Mouse (Mus musculus): ENCODE data around the gene Pvr. TPM values are rescaled to one million over a fixed set of nuclear protein-coding genes. Genes with fewer than 3 reads are reported as not detected.
"Not testable (repeated sequence)": the region's sequence is repeated elsewhere in the genome, so short reads cannot be mapped to it uniquely, and the experiment has no call there.

Gene Pvr
- total RNA-seq, 2 experiments from 2014 or later, result 20.0 to 25.6 TPM

DNA sequence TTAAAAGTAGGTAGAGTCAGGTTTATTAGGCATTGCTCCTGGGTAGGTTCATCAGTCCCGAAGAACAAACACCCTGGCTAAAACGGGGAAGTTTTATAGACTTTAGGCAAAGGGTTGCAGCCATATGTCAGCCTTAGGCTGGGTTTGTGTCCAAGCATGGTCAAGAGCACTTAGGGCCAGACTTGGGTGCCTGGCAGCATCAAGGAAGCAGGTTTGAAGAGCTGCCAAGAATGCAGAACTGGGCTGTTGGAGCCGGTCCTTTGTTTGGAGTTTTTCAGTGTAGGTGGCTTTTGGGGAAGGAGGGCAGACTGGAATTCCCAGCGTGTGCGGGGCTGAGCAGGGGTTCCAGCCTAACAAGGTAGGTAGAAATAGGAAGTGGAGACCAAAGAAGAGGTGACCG lies 15.0 kb upstream of the Pvr start:
- intact Hi-C loops (cut with DNase I), result no loop called here
- DNase-seq, result peak; percentile 27 to 45

DNA sequence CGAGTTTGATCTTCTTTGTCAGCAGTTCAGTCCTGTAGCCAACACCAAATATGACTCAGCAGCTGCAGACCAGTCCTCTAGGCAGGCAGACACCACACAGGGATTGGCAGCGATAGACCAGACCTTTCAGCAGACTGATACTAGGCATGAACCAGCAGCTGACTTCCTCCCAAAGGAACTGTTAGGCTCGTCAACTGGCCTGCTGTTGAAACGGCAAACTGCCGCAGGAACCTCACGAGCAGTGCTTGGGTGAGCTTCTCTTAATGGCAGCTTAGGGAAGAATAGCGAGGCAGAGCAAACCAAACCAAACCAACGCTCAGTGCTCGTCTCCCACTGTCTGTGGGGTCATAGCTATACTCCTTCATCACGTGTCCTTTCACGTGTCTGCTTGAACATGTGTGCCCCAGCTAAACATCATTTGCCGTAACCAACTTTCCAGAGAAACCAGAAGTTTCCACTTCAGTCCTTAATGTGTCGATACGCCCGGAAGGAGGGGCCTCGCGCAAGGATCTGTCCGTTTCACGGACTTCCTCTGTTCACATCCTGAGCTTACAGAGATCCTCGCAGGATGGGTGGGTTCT lies 14.3 kb upstream of the Pvr start:
- DNase-seq, result peak; percentile 39 to 47
- intact Hi-C loops (cut with DNase I), result no loop called here

DNA sequence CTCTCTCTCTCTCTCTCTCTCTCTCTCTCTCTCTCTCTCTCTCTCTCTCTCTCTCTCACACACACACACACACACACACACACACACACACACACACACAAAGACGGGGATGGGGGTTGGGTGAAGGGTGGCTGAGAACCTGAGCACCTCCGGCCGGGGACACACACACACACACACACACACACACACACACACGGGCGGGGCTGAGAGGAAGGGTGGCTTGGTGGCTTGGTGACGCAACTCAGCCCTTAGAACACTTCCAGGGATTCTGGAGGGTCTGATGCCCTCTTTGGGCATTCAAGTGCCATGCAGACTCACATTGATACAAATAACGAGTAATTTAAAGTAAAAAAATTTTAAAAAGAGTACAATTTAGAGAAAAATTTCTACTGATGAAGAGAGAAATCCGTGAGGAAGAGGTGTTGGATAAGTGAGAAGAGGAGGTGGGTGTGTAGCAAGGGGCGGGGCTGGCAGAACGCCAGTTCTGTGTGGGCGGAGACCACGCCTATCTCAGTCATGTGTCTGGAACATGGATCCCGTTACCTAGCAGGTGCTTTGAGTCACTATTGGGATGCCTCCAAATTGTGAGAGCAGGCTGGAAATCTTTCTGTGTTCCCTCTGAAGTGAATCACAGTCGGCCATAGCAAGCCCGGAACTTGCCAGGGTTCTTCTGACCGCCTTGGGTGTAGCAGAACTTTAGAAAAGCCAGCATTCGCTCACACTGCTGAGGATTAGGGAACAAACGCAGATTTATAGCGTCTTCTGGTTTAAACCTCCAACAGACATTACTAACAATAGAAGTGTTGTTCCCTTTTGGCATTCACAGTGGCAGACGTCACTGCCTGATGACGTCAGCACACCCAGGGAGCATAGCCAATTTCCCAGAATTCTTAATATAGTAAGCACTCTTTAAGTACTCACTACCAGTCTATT lies 12.2 kb upstream of the Pvr start:
- intact Hi-C loops (cut with DNase I), result no loop called here
- peak; percentile 78 to 83 for DNase-seq

DNA sequence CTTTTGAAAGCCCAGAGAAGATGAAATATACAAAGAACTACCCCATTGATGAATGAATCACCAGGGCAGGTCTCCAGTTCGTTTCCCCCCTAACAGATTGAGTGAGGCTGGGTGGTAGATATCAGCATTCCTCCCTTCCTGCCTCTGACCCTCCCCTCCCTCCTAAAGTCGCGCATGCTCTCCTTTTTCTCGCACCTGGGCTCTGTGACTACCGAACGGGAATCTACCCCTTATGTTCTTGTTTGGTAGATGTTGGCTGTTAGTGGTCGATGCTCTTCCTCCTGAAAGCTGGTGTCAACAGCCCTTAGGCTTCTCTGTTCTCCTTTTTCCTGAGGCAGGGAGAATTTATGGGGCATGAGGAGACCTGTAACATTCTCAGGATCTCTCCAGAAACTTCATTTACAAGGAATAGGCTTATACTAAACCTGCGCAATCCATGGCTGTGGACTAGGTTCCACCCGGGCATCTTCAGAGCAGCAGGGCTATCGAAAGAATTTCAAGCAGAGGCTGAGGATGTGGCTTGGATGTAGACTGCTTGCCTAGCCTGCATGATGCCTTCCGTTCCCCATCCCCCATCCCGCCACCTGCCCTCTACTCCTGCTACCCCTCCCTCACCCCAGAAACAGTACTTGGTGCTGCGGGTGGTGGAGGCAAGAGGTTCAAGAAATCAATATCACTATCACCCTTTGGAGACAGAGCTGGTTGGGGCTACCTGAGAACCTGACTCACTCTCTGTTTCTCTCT lies 11.3 kb upstream of the Pvr start:
- DNase-seq, result no peak
- intact Hi-C loops (cut with DNase I), result no loop called here

DNA sequence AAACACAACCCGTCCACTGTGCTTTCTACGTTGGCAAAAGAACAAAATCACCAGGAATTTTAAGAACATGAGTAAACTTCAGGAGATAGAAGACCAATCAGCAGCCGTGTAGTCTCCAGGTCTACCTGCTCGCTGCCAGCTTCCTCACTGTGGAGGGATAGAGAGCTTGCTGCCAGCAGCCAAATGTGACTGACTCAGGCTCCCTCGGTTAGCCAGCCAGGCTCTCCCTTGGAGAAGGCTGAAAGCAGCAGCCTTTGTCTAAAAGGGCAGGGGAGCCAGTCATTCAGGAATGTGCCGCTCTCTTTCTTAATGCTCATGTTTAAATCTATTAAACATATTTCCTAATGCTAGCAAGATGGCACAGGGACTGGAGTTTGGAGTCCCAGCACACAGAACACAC lies 9.5 kb upstream of the Pvr start:
- intact Hi-C loops (cut with DNase I); DNase-seq: not testable (repeated sequence)

DNA sequence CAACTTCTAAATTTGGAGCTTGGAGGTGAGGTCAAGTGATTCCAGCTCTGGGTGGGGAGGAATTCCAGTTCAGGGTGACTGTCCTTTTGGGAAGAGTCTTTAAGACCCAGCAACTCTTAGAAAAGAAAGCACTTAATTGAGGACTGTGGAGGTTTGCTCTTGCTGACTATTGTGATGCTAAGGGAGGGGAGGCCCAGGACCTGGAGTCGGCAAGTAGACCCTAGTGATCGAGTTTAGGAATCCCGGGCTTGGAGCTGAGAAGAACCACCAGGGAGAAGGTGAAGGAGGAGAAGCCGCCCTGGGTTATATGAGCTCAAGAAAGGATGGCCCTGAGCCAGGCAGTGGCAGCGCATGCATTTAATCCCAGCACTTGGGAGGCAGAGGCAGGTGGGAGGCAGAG lies 7.5 kb upstream of the Pvr start:
- intact Hi-C loops (cut with DNase I), result no loop called here

DNA sequence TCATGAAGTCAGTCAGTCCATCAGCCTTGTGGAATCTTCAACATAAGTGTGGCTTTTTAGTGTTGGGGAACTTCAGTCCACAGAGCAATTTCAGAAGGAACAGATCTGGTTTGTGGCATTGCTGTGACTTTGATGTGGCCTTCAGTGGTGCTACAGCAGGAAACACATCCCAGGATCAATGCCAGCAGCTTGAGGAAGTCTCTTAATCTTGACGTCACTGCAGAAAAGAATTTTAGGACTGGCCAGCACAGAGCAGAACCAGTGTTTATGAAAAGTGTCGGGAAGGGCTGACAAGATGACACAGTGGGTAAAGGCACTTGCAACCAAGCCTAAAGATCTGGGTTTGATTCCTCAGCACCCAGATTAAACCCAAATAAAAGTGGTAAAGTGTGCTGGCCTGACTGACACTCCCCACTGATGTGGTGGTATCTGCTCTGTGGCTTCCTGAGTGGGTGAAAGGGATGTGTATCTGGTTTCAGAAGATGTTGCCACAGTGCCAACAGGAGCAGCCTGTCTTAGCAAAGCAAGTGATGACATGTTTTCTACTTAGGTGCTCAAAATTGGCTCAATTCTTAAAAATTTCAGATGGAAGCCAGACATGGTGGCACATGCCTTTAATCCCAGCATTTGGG lies 6.0 kb upstream of the Pvr start:
- DNase-seq, result no peak
- intact Hi-C loops (cut with DNase I), result no loop called here

More for the DNA sequence above, 7.5 kb upstream of the Pvr start:
- DNase-seq, result no peak

DNA sequence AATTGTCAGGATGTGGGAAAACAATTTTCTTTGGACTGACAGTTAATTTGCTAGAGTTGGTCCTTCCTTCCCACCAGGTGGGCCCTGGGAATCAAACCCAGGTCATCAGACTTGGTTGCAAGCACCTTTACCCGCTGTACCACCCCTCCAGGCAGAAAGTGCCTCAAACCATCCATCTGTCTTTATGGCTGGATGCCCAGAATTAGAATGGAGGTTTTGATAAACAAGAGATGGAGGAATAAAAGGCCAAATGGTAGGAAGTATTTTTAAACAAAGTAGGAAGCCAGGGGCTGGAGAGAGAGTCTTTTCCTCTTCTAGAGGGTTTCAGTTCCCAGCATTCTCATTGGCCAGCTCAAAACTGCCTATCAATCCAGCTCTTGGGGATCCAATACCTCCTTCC lies 4.4 kb upstream of the Pvr start:
- no peak for DNase-seq
- intact Hi-C loops (cut with DNase I), result no loop called here

DNA sequence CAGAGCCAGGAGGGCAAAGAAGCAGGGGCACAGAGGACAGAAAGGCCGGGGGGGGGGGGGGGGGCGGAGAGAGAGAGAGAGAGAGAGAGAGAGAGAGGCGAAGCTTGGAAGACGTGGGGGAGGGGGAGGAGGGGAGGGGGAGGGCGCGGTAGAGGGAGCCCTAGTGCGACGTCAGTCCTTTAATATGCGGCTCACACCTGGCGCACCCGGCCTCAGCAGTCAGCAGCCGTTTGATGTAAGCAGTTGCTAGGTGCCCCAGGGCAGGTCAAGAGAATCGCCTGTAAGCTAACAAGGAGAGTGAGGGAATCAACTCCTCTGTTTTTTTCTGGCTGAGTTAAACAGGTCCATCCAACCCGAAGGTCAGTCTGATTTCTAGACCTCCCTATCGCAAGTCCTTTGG lies 2.8 kb upstream of the Pvr start:
- intact Hi-C loops (cut with DNase I), result no loop called here
- DNase-seq, result no peak

DNA sequence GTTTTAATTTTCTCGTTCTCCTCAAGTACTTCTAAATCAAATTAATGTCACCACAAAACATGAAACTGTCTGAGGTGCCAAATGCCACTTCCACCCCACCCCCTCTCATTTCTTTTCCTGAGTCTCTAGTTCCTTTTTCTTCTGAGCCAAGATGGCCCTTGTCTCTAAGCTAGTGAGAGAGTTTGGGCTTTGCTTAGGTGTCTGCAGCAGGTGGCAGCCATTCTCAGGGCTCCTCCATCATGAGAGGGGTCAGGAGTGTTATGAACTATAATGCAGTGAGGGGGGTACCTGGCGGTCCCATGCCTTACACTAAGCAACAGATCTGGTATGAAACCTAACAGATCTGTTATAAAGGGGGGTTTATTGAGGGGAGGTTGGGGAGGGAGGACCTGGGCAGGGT lies 2.4 kb upstream of the Pvr start:
- no peak for DNase-seq
- intact Hi-C loops (cut with DNase I), result no loop called here

DNA sequence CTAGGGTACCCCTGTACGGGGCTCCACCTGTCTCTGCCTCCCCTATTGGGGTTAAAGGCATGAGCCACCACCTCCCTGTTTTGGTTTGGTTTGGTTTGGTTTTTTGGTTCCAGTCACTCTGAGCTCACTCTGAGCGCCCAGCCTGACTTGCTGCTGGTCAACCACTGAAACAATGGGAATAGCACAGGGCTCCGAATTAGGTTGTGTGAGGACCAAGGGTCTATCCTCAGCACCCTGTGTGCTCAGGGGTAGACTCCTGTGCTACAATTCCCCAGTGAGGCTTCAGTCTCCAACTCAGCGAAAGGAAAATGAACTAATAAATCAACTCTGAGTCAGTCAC lies 824 bp downstream of the Pvr start:
- intact Hi-C loops (cut with DNase I), result no loop called here
- DNase-seq, result no peak

DNA sequence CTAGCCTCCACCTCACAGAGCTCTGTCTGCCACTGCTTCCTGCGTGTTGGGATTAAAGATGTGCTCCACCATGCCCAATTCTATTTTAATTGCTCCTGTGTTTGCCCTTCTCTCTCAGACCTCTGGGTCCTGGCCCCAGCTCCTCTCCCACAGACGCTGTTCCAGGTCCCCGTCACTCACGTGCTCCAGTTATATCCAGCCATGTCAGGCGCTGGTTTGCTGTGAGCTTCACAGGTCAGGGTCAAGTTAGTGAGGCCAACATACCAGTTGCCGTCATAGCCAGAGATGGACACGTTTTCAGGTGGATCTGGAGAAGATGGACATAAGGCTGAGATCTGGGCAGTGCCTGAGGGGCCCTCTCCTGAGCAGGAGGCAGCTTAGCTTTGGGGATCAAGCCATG lies 6.4 kb downstream of the Pvr start:
- intact Hi-C loops (cut with DNase I), result no loop called here
- DNase-seq, result no peak

DNA sequence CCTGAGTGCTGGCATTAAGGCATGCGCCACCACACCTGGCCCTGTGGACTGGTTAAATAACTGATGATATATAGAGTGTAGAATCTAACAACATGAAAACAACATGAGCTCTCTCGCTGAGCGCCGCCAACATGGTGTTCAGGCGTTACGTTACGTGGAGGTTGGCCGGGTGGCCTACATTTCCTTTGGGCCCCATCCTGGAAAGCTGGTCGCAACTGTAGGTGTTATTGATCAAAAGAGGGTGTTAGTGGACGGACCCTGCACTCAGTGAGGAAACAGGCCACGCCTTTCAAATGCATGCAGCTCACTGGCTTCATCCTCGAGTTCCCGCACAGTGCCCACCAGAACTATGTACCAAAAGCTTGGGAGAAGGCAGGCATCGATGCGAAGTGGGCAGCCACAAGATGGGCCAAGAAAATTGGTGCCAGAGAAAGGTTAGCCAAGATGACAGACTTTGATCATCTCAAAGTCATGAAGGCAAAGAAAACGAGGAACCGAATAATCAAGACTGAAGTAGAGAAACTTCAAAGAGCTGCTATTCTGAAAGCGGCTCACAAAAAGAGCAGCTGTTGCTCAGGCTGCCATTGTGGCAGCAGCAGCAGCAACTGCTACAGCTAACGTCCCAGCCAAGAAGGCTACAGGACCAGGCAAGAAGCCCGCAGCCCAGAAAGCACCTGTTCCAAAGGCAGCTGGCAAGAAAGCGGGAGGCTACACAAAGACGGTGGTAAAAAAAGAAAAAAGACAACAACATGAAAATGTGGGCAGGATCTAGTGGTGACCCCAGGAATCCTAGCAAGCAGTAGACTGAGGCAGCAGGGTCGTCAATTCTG lies 9.1 kb downstream of the Pvr start:
- DNase-seq, result no peak
- intact Hi-C loops (cut with DNase I), result no loop called here

DNA sequence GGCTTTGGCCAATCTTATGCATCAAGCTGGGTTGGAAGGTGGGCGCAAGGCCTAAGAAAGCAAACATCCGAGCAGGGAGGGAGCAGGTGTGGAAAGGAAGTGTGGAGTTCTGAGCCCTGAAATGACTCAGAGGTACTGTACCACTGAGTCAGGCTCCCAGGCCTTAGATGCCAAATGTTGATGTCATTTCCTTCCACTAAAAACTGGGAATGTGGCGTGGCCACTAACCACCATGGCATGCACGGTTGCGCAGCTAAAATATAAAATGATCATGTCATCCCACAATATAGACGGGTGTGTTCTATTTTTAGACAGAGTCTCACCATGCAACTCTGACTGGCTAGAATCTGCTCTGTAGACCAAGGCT lies 9.7 kb downstream of the Pvr start:
- intact Hi-C loops (cut with DNase I), result no loop called here
- no peak for DNase-seq

DNA sequence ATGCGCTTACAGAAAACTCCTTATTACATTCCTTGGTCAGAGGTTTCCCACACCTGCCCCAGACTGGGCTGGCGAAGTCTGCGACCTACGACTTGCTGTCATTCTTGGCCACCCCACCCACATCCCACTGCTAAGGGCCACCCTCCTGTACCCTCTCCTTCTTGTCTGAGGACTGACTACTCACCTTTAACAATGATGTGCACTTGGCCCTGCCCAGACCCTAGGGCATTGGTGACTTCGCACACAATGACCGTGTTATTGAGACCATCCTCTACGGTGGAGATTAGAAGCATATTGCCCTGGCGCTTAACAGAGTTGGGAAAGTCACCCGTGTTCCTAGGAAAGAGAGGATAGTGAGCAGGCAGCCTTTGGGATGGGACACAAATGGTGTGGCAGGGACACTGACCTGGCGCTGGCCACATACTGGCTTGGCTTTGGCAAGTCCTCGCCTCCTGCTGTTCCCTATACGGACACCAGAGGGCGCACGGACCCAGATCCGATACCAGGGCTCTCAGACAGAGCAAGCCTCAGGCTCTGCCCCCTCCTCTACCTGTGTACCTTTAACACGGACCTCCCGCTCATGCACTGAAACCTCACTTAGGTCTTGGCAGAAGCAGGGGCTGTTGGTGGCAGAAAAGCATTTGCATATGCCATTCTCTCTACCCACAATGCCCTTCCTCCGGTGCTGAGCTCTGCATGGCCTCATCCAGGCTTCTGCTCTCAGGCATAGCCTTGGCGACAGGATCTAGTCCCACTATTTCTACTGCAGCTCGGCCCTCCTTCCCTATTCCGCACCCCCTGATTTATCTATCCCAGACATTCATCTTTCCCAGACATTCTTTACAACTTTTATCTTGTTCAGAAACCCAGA lies 10.3 kb downstream of the Pvr start:
- intact Hi-C loops (cut with DNase I), result loop anchor here (1.0 kb wide), 2 partner anchors 42 to 46 kb away; no protein-coding TSS in a partner anchor
- peak; percentile 85 to 92 for DNase-seq

DNA sequence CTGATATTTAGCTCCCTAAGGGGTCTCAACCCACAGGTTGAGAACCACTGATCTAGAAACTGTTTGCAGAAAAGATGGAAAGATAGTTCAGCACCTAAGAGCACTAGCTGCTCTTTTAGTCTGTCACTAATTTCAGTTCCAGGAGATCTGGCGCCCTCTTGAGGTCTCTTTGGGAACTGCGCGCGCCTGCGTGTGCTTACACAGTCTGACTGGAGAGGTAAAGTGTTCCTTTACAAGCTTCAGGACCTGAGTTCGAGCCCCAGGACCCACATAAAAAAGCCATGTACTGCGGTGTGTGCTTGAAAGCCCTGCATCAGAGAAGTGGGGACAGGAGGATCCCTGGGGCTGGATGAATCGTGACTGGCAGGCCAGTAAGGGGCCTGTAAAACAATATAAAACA lies 31.1 kb downstream of the Pvr start:
- intact Hi-C loops (cut with DNase I), result no loop called here
- peak; percentile 53 to 68 for DNase-seq

DNA sequence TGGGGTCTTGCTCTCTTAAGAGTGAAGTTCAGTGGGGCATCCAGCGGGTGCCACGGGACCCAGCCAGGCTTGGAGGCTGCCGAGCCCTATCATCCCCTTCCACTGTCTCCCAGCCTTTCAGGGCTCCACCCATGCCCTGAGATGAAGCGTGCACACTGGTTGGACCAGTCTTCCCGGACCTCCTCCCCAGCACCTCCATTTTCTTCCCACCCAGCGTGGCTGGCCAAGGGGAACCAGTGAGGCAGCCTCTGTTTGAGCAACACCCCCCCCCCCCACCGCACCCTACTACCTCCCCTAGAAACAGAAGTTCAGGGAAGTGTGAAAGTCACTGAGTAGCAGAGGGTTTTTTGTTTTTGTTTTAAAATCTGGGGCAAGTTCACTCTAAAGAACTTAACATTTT lies 33.1 kb downstream of the Pvr start, which contains the start of gene Ceacam19:
Ceacam19 (minus strand) TSS at position 117 of the 400 bp plus-strand sequence.
- intact Hi-C loops (cut with DNase I), result no loop called here
- no peak for DNase-seq

DNA sequence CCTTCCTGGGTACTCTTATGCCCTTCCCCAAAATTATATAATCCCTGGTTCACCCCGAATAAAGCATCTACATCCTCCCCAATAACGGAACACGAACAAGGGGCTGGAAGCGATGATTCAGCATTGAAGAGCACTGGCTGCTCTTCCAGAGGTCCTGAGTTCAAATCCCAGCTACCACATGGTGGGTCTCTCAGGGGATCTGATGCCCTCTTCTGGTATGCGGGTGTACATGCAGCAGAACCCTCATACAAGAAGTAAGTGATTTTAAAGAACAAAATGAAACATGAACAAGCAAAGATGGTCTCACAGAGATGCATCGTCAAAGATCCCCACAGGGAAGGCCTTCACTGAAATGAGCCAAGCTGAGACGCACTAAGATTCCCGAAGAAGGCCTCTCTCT lies 40.2 kb downstream of the Pvr start:
- intact Hi-C loops (cut with DNase I), result no loop called here

DNA sequence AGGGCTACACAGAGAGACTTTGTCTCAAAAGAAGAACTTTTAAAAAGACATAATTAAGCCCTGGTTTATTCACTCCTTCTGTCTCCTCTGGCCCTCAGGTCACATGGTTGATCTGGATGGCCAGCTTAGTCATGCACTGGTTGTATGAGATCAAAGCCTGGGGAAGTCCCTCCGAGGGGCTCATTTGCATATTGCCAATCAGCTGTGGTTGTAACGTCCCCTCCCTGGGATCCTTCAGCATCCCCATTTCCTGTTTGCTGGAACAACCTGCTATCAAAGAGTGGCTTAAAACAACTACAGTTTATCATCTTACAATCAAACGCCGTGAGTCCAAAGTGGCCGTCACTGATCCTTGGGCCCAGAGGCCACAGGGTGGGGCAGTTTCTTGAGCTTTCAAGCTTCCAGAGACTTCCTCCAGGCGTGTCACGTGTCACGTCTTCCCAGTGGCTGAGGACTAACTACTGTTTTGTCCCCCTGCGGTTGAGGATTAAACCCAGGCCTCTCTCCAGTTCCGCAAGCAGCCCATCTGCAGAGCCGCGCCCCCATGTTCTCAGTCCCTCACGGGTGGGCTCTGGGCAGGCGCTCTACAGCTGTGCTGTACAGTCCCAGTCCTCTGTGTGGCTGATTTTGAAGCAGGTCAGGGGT lies 44.1 kb downstream of the Pvr start:
- intact Hi-C loops (cut with DNase I), result loop anchor here (2.0 kb wide), 1 partner anchor 80 kb away; no protein-coding TSS in a partner anchor
- DNase-seq, result no peak

More for the DNA sequence above, 40.2 kb downstream of the Pvr start:
- no peak for DNase-seq
